Mouse (Mus musculus) testis, adult 2 months (tissue): ENCODE results near the gene Npm3.
A peak's percentile ranks its signal among the peaks of the same experiment; 100 is the strongest.

Experiments used
- CTCF ChIP-seq: fragments of 200-500 bp; IDR thresholded peaks from 2 replicates; pipeline ENCODE4 v1.5.1; 2012; ENCODE audit warnings: low read depth, mild to moderate bottlenecking, inconsistent platforms, low read length, moderate library complexity; ENCODE audit not compliant: control insufficient read depth, insufficient read depth, insufficient replicate concordance
- POLR2A ChIP-seq: fragments of 200-500 bp; IDR thresholded peaks from 2 replicates; pipeline ENCODE4 v1.6.1; 2012; ENCODE audit warnings: low read depth, mild to moderate bottlenecking, inconsistent platforms, low read length, moderate library complexity; ENCODE audit not compliant: control insufficient read depth

GRCm38 (mm10) chr19:45746153-45747020, 3.0 kb downstream of the Npm3 start:
- TF ChIP-seq POLR2A, result no peak
- TF ChIP-seq CTCF, result peak; percentile 86; the same call in 1 of the 2 replicates
